Mouse (Mus musculus) stomach, embryonic 15.5 days (tissue): Measurements from ENCODE around the gene Foxn3. TPM values are rescaled to one million over a fixed set of nuclear protein-coding genes. Genes with fewer than 3 reads are reported as not detected.

Experiments
- ATAC-seq: fragments of 200-750 bp; cut with Nextera tagmentation; 2 replicates; pipeline ENCODE4 v1.8.0; 2017; ENCODE audit warnings: low read depth, moderate number of reproducible peaks, moderate TSS enrichment; ENCODE audit not compliant: insufficient read depth, low FRiP score
- H3K27ac ChIP-seq: fragments of 300-500 bp; sonication (generic); 2 replicates; pipeline ENCODE4 v1.5.1; 2015; ENCODE audit warnings: mild to moderate bottlenecking, inconsistent platforms
- H3K27me3 ChIP-seq: fragments of 300-500 bp; sonication (generic); replicated peaks from 2 replicates; pipeline ENCODE4 v1.6.1; 2015; ENCODE audit warnings: inconsistent platforms
- H3K36me3 ChIP-seq: fragments of 300-500 bp; sonication (generic); 2 replicates; pipeline ENCODE4 v1.6.1; 2015; ENCODE audit warnings: inconsistent platforms
- H3K4me1 ChIP-seq: fragments of 300-500 bp; sonication (generic); 2 replicates; pipeline ENCODE4 v1.6.1; 2015; ENCODE audit warnings: inconsistent platforms
- H3K4me2 ChIP-seq: fragments of 300-500 bp; sonication (generic); 2 replicates; pipeline ENCODE4 v1.6.1; 2015; ENCODE audit warnings: mild to moderate bottlenecking, inconsistent platforms
- H3K4me3 ChIP-seq: fragments of 300-500 bp; sonication (generic); replicated peaks from 2 replicates; pipeline ENCODE4 v1.5.1; 2015; ENCODE audit warnings: inconsistent platforms
- H3K9ac ChIP-seq: fragments of 300-500 bp; sonication (generic); 2 replicates; pipeline ENCODE4 v1.6.1; 2015; ENCODE audit warnings: inconsistent platforms
- H3K9me3 ChIP-seq: fragments of 300-500 bp; sonication (generic); 2 replicates; pipeline ENCODE4 v1.6.1; 2016; ENCODE audit warnings: inconsistent platforms
- WGBS: fragments of 180-500 bp; shearing (Covaris S2); methylation state at CpG from one replicate; pipeline ENCODE4 v1.1.7; 2015; 5-methylcytosine and 5-hydroxymethylcytosine counted together
- polyA plus RNA-seq: library from polyadenylated mRNA; unstranded; fragments of >200 nt; fragmentation: Nextera tagmentation; extraction: Ambion mirVana; gene quantifications from 2 replicates; pipeline ENCODE4 v1.2.1, GENCODE M21; 2015

Gene Foxn3
- polyA plus RNA-seq, 1 experiment from 2014 or later: 58.0 TPM

DNA sequence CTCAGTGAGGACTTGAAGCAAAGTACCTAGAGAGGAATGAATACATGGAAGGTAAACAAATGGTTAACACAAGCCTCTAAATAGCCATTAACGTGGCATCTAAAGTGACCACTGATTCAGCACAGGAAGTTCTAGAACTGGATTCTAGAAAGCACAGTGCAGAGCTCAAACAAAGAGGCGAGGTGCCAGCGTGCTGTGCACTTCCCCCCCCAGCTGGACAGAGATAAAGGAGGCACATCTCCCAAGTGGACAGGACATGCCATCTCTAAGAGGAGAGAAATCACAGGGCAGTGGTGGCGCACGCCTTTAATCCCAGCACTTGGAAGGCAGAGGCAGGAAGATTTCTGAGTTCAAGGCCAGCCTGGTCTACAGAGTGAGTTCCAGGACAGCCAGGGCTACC is 173.0 kb downstream of the Foxn3 start:
- Histone ChIP-seq H3K9me3 (no peaks in the 10 kb centered on the region), H3K36me3 (peaks cover 8% of the 10 kb centered on the region; the same call in 1 of the 2 replicates), H3K4me2 (no peak overlapping the region), H3K27ac (no peak overlapping the region), H3K4me1 (peaks cover 14% of the 10 kb centered on the region; the same call in 1 of the 2 replicates), H3K27me3 (no peaks in the 10 kb centered on the region), H3K9ac (no peak overlapping the region), H3K4me3 (no peak overlapping the region)
- 67% methylated on average over 5 of the region's 5 CpGs for WGBS
- no peak for ATAC-seq

- no peak for ATAC-seq
- peaks cover 8% of the 10 kb centered on the region; the same call in 1 of the 2 replicates for H3K36me3 ChIP-seq
- no peaks in the 10 kb centered on the region for H3K9me3 ChIP-seq
- no peak overlapping the region for H3K27ac ChIP-seq
- H3K4me2 ChIP-seq: no peak overlapping the region
- H3K27me3 ChIP-seq: no peaks in the 10 kb centered on the region
- no peak overlapping the region for H3K4me3 ChIP-seq
- no peak overlapping the region for H3K9ac ChIP-seq
- WGBS: 91% methylated on average over 7 of the region's 7 CpGs
- H3K4me1 ChIP-seq: peaks cover 14% of the 10 kb centered on the region; the same call in 1 of the 2 replicates
Measured at GRCm38 (mm10) chr12:99389244-99389643, 174.1 kb downstream of the Foxn3 start.

DNA sequence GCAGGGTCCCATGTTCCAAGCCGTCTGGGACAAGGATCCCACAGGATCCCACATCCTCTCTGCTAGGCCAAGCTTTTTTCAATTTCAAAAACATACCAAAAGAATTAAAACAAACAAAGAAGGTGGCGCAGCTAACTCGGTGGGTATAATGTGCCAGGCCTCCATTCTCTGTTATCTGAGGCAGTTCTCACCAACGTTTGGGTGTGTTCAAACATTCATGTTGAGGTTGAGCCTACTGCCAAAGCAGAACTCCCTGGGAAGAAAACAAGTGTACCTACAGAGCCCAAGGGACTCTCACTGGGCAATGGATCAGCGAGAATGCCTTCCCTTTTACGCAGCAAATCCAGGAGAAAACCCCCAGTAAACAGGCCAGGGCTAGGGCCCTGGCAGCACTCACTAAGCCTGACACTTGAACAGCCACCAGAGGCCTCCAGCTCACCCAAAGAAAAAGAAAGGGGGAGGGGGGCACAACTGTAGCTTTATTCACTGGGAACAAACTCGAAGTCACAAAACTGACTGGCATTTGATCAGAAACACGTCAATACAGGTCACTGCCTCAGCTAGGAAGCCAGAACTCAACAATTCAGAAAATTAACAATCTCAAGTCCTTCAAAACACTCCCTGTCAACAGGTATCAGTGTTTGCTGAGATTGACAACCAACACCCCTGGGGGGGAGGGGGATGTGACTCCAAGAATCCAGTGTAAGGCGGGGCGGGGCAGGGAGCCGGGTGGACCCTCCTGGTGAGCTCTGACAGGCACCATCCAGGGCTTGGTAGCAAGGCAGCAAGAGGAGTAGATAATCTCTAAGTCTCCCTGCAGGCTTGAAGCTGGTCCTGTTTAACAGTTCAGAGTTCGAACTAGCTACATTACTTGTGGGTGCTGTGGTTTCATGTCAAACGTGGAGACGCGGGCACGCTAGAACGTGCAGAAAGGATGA is 177.2 kb downstream of the Foxn3 start:
- WGBS: 70% methylated on average over 17 of the region's 17 CpGs
- no peaks in the 10 kb centered on the region for H3K9me3 ChIP-seq
- no peak overlapping the region for H3K4me3 ChIP-seq
- ATAC-seq: no peak
- H3K27me3 ChIP-seq: no peaks in the 10 kb centered on the region
- H3K27ac ChIP-seq: no peak overlapping the region
- H3K4me2 ChIP-seq: no peak overlapping the region
- no peak overlapping the region for H3K9ac ChIP-seq
- H3K36me3 ChIP-seq: peaks cover 11% of the 10 kb centered on the region; the same call in 1 of the 2 replicates
- H3K4me1 ChIP-seq: 0 out of 2 replicates have a peak, but pooled peaks cover 6% of the 10 kb centered on the region

GRCm38 (mm10) chr12:99385073-99385472 is 178.3 kb downstream of the Foxn3 start:
- H3K4me1 ChIP-seq: 0 out of 2 replicates have a peak, but pooled peaks cover 5% of the 10 kb centered on the region
- H3K36me3 ChIP-seq: peaks cover 11% of the 10 kb centered on the region; the same call in 1 of the 2 replicates
- H3K9me3 ChIP-seq: no peaks in the 10 kb centered on the region
- H3K4me3 ChIP-seq: no peak overlapping the region
- ATAC-seq: no peak
- H3K4me2 ChIP-seq: no peak overlapping the region
- WGBS: 79% methylated on average over 4 of the region's 4 CpGs
- H3K9ac ChIP-seq: no peak overlapping the region
- H3K27me3 ChIP-seq: no peaks in the 10 kb centered on the region
- H3K27ac ChIP-seq: no peak overlapping the region

GRCm38 (mm10) chr12:99381317-99381716 is 182.1 kb downstream of the Foxn3 start:
- no peak overlapping the region for H3K27ac ChIP-seq
- no peaks in the 10 kb centered on the region for H3K27me3 ChIP-seq
- H3K36me3 ChIP-seq: 0 out of 2 replicates have a peak, but pooled peaks cover 2% of the 10 kb centered on the region
- H3K4me1 ChIP-seq: peaks cover 12% of the 10 kb centered on the region; the same call in 1 of the 2 replicates
- ATAC-seq: no peak
- no peak overlapping the region for H3K9ac ChIP-seq
- WGBS: 85% methylated on average over 9 of the region's 9 CpGs
- H3K4me3 ChIP-seq: no peak overlapping the region
- H3K4me2 ChIP-seq: no peak overlapping the region
- no peaks in the 10 kb centered on the region for H3K9me3 ChIP-seq

GRCm38 (mm10) chr12:99380855-99381262 is 182.5 kb downstream of the Foxn3 start:
- no peak overlapping the region for H3K9ac ChIP-seq
- peaks cover 11% of the 10 kb centered on the region; the same call in 1 of the 2 replicates for H3K4me1 ChIP-seq
- 62% methylated on average over 4 of the region's 4 CpGs for WGBS
- no peak overlapping the region for H3K4me2 ChIP-seq
- 0 out of 2 replicates have a peak, but pooled peaks cover 2% of the 10 kb centered on the region for H3K36me3 ChIP-seq
- no peak for ATAC-seq
- no peaks in the 10 kb centered on the region for H3K9me3 ChIP-seq
- H3K27ac ChIP-seq: no peak overlapping the region
- no peaks in the 10 kb centered on the region for H3K27me3 ChIP-seq
- H3K4me3 ChIP-seq: no peak overlapping the region

- Histone ChIP-seq H3K27ac (no peak overlapping the region), H3K36me3 (0 out of 2 replicates have a peak, but pooled peaks cover 2% of the 10 kb centered on the region), H3K4me1 (peaks cover 11% of the 10 kb centered on the region; the same call in 1 of the 2 replicates), H3K27me3 (no peaks in the 10 kb centered on the region), H3K9me3 (no peaks in the 10 kb centered on the region), H3K4me3 (no peak overlapping the region), H3K9ac (no peak overlapping the region), H3K4me2 (no peak overlapping the region)
- no peak for ATAC-seq
- whole genome bisulfite sequencing: 78% methylated on average over 6 of the region's 6 CpGs
Measured at GRCm38 (mm10) chr12:99380124-99380523, 183.3 kb downstream of the Foxn3 start.

DNA sequence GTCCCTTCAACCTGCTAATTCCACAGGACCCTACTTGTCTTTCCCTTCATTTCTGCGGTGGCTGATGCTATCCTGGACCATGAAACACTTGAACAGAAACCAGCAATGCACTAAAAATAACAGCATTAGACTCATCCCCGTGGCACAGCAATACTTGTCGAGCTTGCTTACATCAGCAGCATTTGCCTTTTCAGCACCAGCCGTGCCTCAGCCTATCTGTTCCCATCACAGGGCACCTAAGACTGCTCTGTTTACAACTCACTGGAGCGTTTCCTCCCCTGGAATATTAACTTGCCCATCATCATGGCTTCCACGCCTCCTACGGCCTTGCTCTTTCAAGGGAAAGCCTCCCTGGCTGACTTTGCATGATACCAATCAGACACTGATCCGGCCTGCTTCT is 185.1 kb downstream of the Foxn3 start:
- 69% methylated on average over 8 of the region's 8 CpGs for WGBS
- no peak overlapping the region for H3K4me3 ChIP-seq
- no peak overlapping the region for H3K9ac ChIP-seq
- no peak overlapping the region for H3K27ac ChIP-seq
- H3K4me1 ChIP-seq: peaks cover 11% of the 10 kb centered on the region; the same call in 1 of the 2 replicates
- H3K36me3 ChIP-seq: peaks cover 14% of the 10 kb centered on the region
- H3K27me3 ChIP-seq: no peaks in the 10 kb centered on the region
- no peak for ATAC-seq
- H3K9me3 ChIP-seq: no peaks in the 10 kb centered on the region
- no peak overlapping the region for H3K4me2 ChIP-seq

GRCm38 (mm10) chr12:99377705-99378104 is 185.7 kb downstream of the Foxn3 start:
- Histone ChIP-seq H3K9me3 (no peaks in the 10 kb centered on the region), H3K9ac (no peak overlapping the region), H3K4me3 (no peak overlapping the region), H3K27ac (no peak overlapping the region), H3K36me3 (peaks cover 13% of the 10 kb centered on the region), H3K27me3 (no peaks in the 10 kb centered on the region), H3K4me1 (peaks cover 11% of the 10 kb centered on the region; the same call in 1 of the 2 replicates), H3K4me2 (no peak overlapping the region)
- WGBS: 60% methylated on average over 3 of the region's 3 CpGs
- ATAC-seq: no peak

DNA sequence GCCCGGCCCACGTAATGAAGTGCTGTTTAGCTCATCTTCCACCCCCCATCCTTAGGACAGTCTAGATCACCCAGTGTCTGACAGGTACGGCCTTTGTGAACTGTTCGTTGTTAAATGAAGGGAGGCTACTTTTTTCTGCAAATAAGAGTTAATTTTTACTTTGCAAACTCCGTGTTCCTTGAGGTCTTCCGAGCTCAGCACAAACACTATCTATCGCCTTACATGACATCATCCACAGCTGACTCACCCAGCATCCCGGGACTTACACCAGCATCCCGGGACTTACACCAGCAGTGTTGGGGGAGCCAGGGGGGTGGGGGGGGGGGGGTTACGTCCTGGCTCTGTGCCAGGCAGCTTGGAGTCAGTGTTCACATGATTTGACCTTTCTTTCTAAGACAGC is 186.3 kb downstream of the Foxn3 start:
- ATAC-seq: no peak
- Histone ChIP-seq H3K4me3 (no peak overlapping the region), H3K4me2 (no peak overlapping the region), H3K27me3 (no peaks in the 10 kb centered on the region), H3K4me1 (peaks cover 11% of the 10 kb centered on the region; the same call in 1 of the 2 replicates), H3K9ac (no peak overlapping the region), H3K27ac (no peak overlapping the region), H3K9me3 (no peaks in the 10 kb centered on the region), H3K36me3 (peaks cover 11% of the 10 kb centered on the region)
- WGBS: 49% methylated on average over 10 of the region's 10 CpGs

DNA sequence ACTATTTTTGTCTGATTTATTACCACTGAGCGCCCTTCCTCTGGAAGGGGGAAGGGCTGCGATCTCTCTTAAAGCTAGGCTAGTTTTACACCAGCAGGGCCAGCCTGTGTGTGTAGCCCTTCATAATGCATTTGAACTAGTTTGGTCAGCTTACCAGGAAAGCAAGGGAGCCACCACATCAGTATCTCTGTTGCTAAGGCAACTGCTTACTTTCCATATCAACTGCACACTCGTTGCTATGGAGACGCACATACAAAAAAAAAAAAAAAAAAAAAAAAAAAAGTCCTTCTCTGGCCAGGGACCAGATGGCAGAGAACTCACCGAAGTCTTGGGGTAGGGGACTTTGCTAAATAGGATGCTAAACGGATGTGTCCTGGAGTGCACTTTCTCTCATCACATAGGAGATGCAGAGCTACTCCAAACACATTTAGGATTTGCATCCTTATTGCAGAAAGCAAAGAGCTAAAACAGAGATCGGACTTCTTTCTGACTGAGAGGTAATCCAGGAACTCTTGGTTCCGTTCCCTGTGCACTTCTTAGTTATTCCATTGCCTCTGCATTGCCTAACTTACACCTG is 187.4 kb downstream of the Foxn3 start:
- 49% methylated on average over 8 of the region's 8 CpGs for WGBS
- no peak overlapping the region for H3K4me2 ChIP-seq

GRCm38 (mm10) chr12:99375426-99375825 is 188.0 kb downstream of the Foxn3 start:
- ATAC-seq: no peak
- peaks cover 11% of the 10 kb centered on the region for H3K36me3 ChIP-seq
- no peaks in the 10 kb centered on the region for H3K9me3 ChIP-seq
- no peak overlapping the region for H3K9ac ChIP-seq
- WGBS: 66% methylated on average over 6 of the region's 6 CpGs
- H3K27ac ChIP-seq: no peak overlapping the region
- no peak overlapping the region for H3K4me3 ChIP-seq
- no peaks in the 10 kb centered on the region for H3K27me3 ChIP-seq
- peaks cover 11% of the 10 kb centered on the region; the same call in 1 of the 2 replicates for H3K4me1 ChIP-seq
- no peak overlapping the region for H3K4me2 ChIP-seq

More for the DNA sequence above, 187.4 kb downstream of the Foxn3 start:
- H3K36me3 ChIP-seq: peaks cover 11% of the 10 kb centered on the region
- no peak overlapping the region for H3K4me3 ChIP-seq
- H3K9me3 ChIP-seq: no peaks in the 10 kb centered on the region
- no peaks in the 10 kb centered on the region for H3K27me3 ChIP-seq
- H3K9ac ChIP-seq: no peak overlapping the region
- H3K4me1 ChIP-seq: peaks cover 11% of the 10 kb centered on the region; the same call in 1 of the 2 replicates
- no peak overlapping the region for H3K27ac ChIP-seq
- peak; percentile 61; the same call in 1 of the 2 replicates for ATAC-seq
